Mouse (Mus musculus) midbrain, embryonic 13.5 days (tissue): ENCODE results near the gene Smg9. TPM values are rescaled to one million over a fixed set of nuclear protein-coding genes. Genes with fewer than 3 reads are reported as not detected.

Source experiments
- ATAC-seq: fragments of 200-750 bp; cut with Nextera tagmentation; 2 replicates; pipeline ENCODE4 v1.8.0; 2017; ENCODE audit warnings: mild to moderate bottlenecking, moderate TSS enrichment, moderate library complexity
- H3K27ac ChIP-seq: fragments of 300-500 bp; sonication (generic); 2 replicates; pipeline ENCODE4 v1.5.1; 2015; ENCODE audit warnings: inconsistent platforms, mild to moderate bottlenecking, moderate library complexity
- H3K27me3 ChIP-seq: fragments of 300-500 bp; sonication (generic); 2 replicates; pipeline ENCODE4 v1.6.1; 2015; ENCODE audit warnings: mild to moderate bottlenecking, inconsistent platforms
- H3K36me3 ChIP-seq: fragments of 300-500 bp; sonication (generic); 2 replicates; pipeline ENCODE4 v1.6.1; 2015; ENCODE audit warnings: mild to moderate bottlenecking, inconsistent platforms
- H3K4me1 ChIP-seq: fragments of 300-500 bp; sonication (generic); replicated peaks from 2 replicates; pipeline ENCODE4 v1.6.1; 2015; ENCODE audit warnings: inconsistent platforms
- H3K4me2 ChIP-seq: fragments of 300-500 bp; sonication (generic); replicated peaks from 2 replicates; pipeline ENCODE4 v1.6.1; 2015; ENCODE audit warnings: moderate library complexity, mild to moderate bottlenecking, inconsistent platforms
- H3K4me3 ChIP-seq: fragments of 300-500 bp; sonication (generic); replicated peaks from 2 replicates; pipeline ENCODE4 v1.5.1; 2015; ENCODE audit warnings: mild to moderate bottlenecking, inconsistent platforms
- H3K9ac ChIP-seq: fragments of 300-500 bp; sonication (generic); replicated peaks from 2 replicates; pipeline ENCODE4 v1.6.1; 2015; ENCODE audit warnings: mild to moderate bottlenecking, inconsistent platforms
- H3K9me3 ChIP-seq: fragments of 300-500 bp; sonication (generic); 2 replicates; pipeline ENCODE4 v1.6.1; 2016; ENCODE audit warnings: mild to moderate bottlenecking, inconsistent platforms
- WGBS: fragments of 180-500 bp; shearing (Covaris S2); methylation state at CpG from one replicate; pipeline ENCODE4 v1.1.7; 2015; 5-methylcytosine and 5-hydroxymethylcytosine counted together
- polyA plus RNA-seq: library from polyadenylated mRNA; unstranded; fragments of >200 nt; fragmentation: Nextera tagmentation; extraction: Ambion mirVana; gene quantifications from 2 replicates; pipeline ENCODE4 v1.2.1, GENCODE M21; 2015

The Smg9 gene
- polyA plus RNA-seq, 1 experiment from 2014 or later, result 32.9 TPM

- no peak overlapping the region for H3K27ac ChIP-seq
- 78% methylated on average over 10 of the region's 10 CpGs for WGBS
- no peaks in the 10 kb centered on the region for H3K4me1 ChIP-seq
- no peak overlapping the region for H3K4me2 ChIP-seq
- no peak overlapping the region for H3K9ac ChIP-seq
- no peak for ATAC-seq
- no peaks in the 10 kb centered on the region; the same call in 1 of the 2 replicates for H3K27me3 ChIP-seq
- H3K9me3 ChIP-seq, result no peaks in the 10 kb centered on the region
- H3K4me3 ChIP-seq, result no peak overlapping the region
- H3K36me3 ChIP-seq, result no peaks in the 10 kb centered on the region
Observed at GRCm38 (mm10) chr7:24437981-24438380, 38.6 kb downstream of the Smg9 start.

- ATAC-seq, result no peak
- no peak overlapping the region for H3K4me2 ChIP-seq
- no peaks in the 10 kb centered on the region for H3K4me1 ChIP-seq
- H3K4me3 ChIP-seq, result no peak overlapping the region
- H3K9ac ChIP-seq, result no peak overlapping the region
- H3K9me3 ChIP-seq, result no peaks in the 10 kb centered on the region
- 83% methylated on average over 6 of the region's 6 CpGs for WGBS
- H3K27ac ChIP-seq, result no peak overlapping the region
- H3K36me3 ChIP-seq, result no peaks in the 10 kb centered on the region
- no peaks in the 10 kb centered on the region; the same call in 1 of the 2 replicates for H3K27me3 ChIP-seq
Observed at GRCm38 (mm10) chr7:24439191-24439590, 39.8 kb downstream of the Smg9 start.

- no peak for ATAC-seq
- Histone ChIP-seq H3K9me3 (no peaks in the 10 kb centered on the region), H3K9ac (no peak overlapping the region), H3K4me3 (no peak overlapping the region), H3K27ac (no peak overlapping the region), H3K4me1 (no peaks in the 10 kb centered on the region), H3K36me3 (no peaks in the 10 kb centered on the region), H3K4me2 (no peak overlapping the region), H3K27me3 (no peaks in the 10 kb centered on the region; the same call in 1 of the 2 replicates)
- WGBS, result 80% methylated on average over 7 of the region's 7 CpGs
Observed at GRCm38 (mm10) chr7:24439891-24440290, 40.5 kb downstream of the Smg9 start.

GRCm38 (mm10) chr7:24441785-24442184, 42.4 kb downstream of the Smg9 start:
- H3K4me1 ChIP-seq, result no peaks in the 10 kb centered on the region
- 17% methylated on average over 1 of the region's 1 CpGs for WGBS
- H3K4me3 ChIP-seq, result no peak overlapping the region
- H3K27ac ChIP-seq, result no peak overlapping the region
- ATAC-seq, result no peak
- no peak overlapping the region for H3K9ac ChIP-seq
- H3K36me3 ChIP-seq, result no peaks in the 10 kb centered on the region
- no peak overlapping the region for H3K4me2 ChIP-seq
- no peaks in the 10 kb centered on the region; the same call in 1 of the 2 replicates for H3K27me3 ChIP-seq
- H3K9me3 ChIP-seq, result no peaks in the 10 kb centered on the region

GRCm38 (mm10) chr7:24442313-24442712, 42.9 kb downstream of the Smg9 start:
- no peak for ATAC-seq
- H3K4me1 ChIP-seq, result no peaks in the 10 kb centered on the region
- 82% methylated on average over 8 of the region's 8 CpGs for WGBS

GRCm38 (mm10) chr7:24445266-24445926, 46.0 kb downstream of the Smg9 start:
- no peaks in the 10 kb centered on the region for H3K9me3 ChIP-seq
- no peak overlapping the region for H3K27ac ChIP-seq
- no peak overlapping the region for H3K9ac ChIP-seq
- H3K4me2 ChIP-seq, result no peak overlapping the region
- no peak for ATAC-seq
- no peaks in the 10 kb centered on the region for H3K36me3 ChIP-seq
- H3K4me3 ChIP-seq, result no peak overlapping the region
- no peaks in the 10 kb centered on the region for H3K4me1 ChIP-seq
- WGBS, result 90% methylated on average over 9 of the region's 9 CpGs
- no peaks in the 10 kb centered on the region for H3K27me3 ChIP-seq

More at GRCm38 (mm10) chr7:24442313-24442712, 42.9 kb downstream of the Smg9 start:
- Histone ChIP-seq H3K36me3 (no peaks in the 10 kb centered on the region), H3K4me2 (no peak overlapping the region), H3K9ac (no peak overlapping the region), H3K27ac (no peak overlapping the region), H3K27me3 (no peaks in the 10 kb centered on the region; the same call in 1 of the 2 replicates), H3K4me3 (no peak overlapping the region), H3K9me3 (no peaks in the 10 kb centered on the region)

GRCm38 (mm10) chr7:24446697-24447340, 47.4 kb downstream of the Smg9 start:
- Histone ChIP-seq H3K36me3 (no peaks in the 10 kb centered on the region), H3K27me3 (no peaks in the 10 kb centered on the region), H3K9me3 (no peaks in the 10 kb centered on the region), H3K4me3 (no peak overlapping the region), H3K27ac (no peak overlapping the region), H3K4me2 (no peak overlapping the region), H3K4me1 (no peaks in the 10 kb centered on the region), H3K9ac (no peak overlapping the region)
- no peak for ATAC-seq
- 79% methylated on average over 7 of the region's 7 CpGs for WGBS

- no peaks in the 10 kb centered on the region for H3K9me3 ChIP-seq
- no peak overlapping the region for H3K27ac ChIP-seq
- H3K4me1 ChIP-seq, result no peaks in the 10 kb centered on the region
- WGBS, result 65% methylated on average over 14 of the region's 14 CpGs
- H3K4me2 ChIP-seq, result no peak overlapping the region
- no peaks in the 10 kb centered on the region for H3K36me3 ChIP-seq
- ATAC-seq, result no peak
- H3K27me3 ChIP-seq, result no peaks in the 10 kb centered on the region
- H3K4me3 ChIP-seq, result no peak overlapping the region
- no peak overlapping the region for H3K9ac ChIP-seq
Observed at GRCm38 (mm10) chr7:24448782-24449517, 49.5 kb downstream of the Smg9 start.

GRCm38 (mm10) chr7:24450585-24451017, 51.2 kb downstream of the Smg9 start:
- 70% methylated on average over 9 of the region's 9 CpGs for WGBS
- no peaks in the 10 kb centered on the region for H3K27me3 ChIP-seq
- H3K36me3 ChIP-seq, result no peaks in the 10 kb centered on the region
- no peak overlapping the region for H3K9ac ChIP-seq
- no peak overlapping the region for H3K4me2 ChIP-seq
- no peak overlapping the region for H3K4me3 ChIP-seq
- ATAC-seq, result no peak
- no peaks in the 10 kb centered on the region for H3K9me3 ChIP-seq
- H3K4me1 ChIP-seq, result no peaks in the 10 kb centered on the region
- no peak overlapping the region for H3K27ac ChIP-seq

- 90% methylated on average over 9 of the region's 9 CpGs for WGBS
- no peak within 1 kb of the TSS for H3K4me2 ChIP-seq
- no peaks in the 10 kb centered on the region for H3K27me3 ChIP-seq
- H3K9ac ChIP-seq, result no peak within 1 kb of the TSS
- H3K36me3 ChIP-seq, result no peaks in the 10 kb centered on the region
- H3K9me3 ChIP-seq, result no peaks in the 10 kb centered on the region
- H3K4me1 ChIP-seq, result no peaks in the 10 kb centered on the region
- H3K4me3 ChIP-seq, result no peak within 1 kb of the TSS
- no peak for ATAC-seq
- no peak within 1 kb of the TSS for H3K27ac ChIP-seq
Observed at GRCm38 (mm10) chr7:24451855-24452311, 52.5 kb downstream of the Smg9 start, which contains the start of gene Irgc1. Gene Irgc1 (minus strand): TSS chr7:24452297.

GRCm38 (mm10) chr7:24454199-24454598, 54.8 kb downstream of the Smg9 start:
- Histone ChIP-seq H3K9ac (no peak overlapping the region), H3K4me3 (no peak overlapping the region), H3K4me2 (no peak overlapping the region), H3K9me3 (no peaks in the 10 kb centered on the region), H3K27ac (no peak overlapping the region), H3K4me1 (no peaks in the 10 kb centered on the region), H3K36me3 (no peaks in the 10 kb centered on the region), H3K27me3 (no peaks in the 10 kb centered on the region)
- ATAC-seq, result no peak
- 75% methylated on average over 2 of the region's 2 CpGs for WGBS

GRCm38 (mm10) chr7:24455726-24456125, 56.3 kb downstream of the Smg9 start:
- H3K4me1 ChIP-seq, result no peaks in the 10 kb centered on the region
- H3K27me3 ChIP-seq, result no peaks in the 10 kb centered on the region
- 86% methylated on average over 5 of the region's 5 CpGs for WGBS
- H3K4me3 ChIP-seq, result no peak overlapping the region
- no peak overlapping the region for H3K4me2 ChIP-seq
- no peak overlapping the region for H3K9ac ChIP-seq
- H3K9me3 ChIP-seq, result no peaks in the 10 kb centered on the region
- H3K27ac ChIP-seq, result no peak overlapping the region
- no peaks in the 10 kb centered on the region for H3K36me3 ChIP-seq
- no peak for ATAC-seq
